Mouse (Mus musculus) neural tube, embryonic 12.5 days (tissue): ENCODE results near the gene Espn. TPM values are rescaled to one million over a fixed set of nuclear protein-coding genes. Genes with fewer than 3 reads are reported as not detected.

Experiments used
- ATAC-seq: fragments of 200-750 bp; cut with Nextera tagmentation; 2 replicates; pipeline ENCODE4 v1.8.0; 2017; ENCODE audit warnings: low read depth, mild to moderate bottlenecking, moderate TSS enrichment, moderate library complexity; ENCODE audit not compliant: low FRiP score
- H3K27ac ChIP-seq: fragments of 300-500 bp; sonication (generic); 2 replicates; pipeline ENCODE4 v1.5.1; 2016
- H3K27me3 ChIP-seq: fragments of 300-500 bp; sonication (generic); replicated peaks from 2 replicates; pipeline ENCODE4 v1.6.1; 2016; ENCODE audit warnings: mild to moderate bottlenecking
- H3K36me3 ChIP-seq: fragments of 300-500 bp; sonication (generic); 2 replicates; pipeline ENCODE4 v1.6.1; 2016; ENCODE audit warnings: mild to moderate bottlenecking
- H3K4me1 ChIP-seq: fragments of 300-500 bp; sonication (generic); 2 replicates; pipeline ENCODE4 v1.6.1; 2016
- H3K4me2 ChIP-seq: fragments of 300-500 bp; sonication (generic); replicated peaks from 2 replicates; pipeline ENCODE4 v1.6.1; 2016; ENCODE audit warnings: mild to moderate bottlenecking
- H3K4me3 ChIP-seq: fragments of 300-500 bp; sonication (generic); 2 replicates; pipeline ENCODE4 v1.5.1; 2016
- H3K9ac ChIP-seq: fragments of 300-500 bp; sonication (generic); 2 replicates; pipeline ENCODE4 v1.6.1; 2016; ENCODE audit warnings: mild to moderate bottlenecking
- H3K9me3 ChIP-seq: fragments of 300-500 bp; sonication (generic); 2 replicates; pipeline ENCODE4 v1.6.1; 2016; ENCODE audit warnings: mild to moderate bottlenecking
- WGBS: fragments of 180-500 bp; shearing (Covaris S2); methylation state at CpG from one replicate; pipeline ENCODE4 v1.1.7; 2016; 5-methylcytosine and 5-hydroxymethylcytosine counted together
- polyA plus RNA-seq: library from polyadenylated mRNA; unstranded; fragments of >200 nt; fragmentation: Nextera tagmentation; extraction: Ambion mirVana; gene quantifications from 2 replicates; pipeline ENCODE4 v1.2.1, GENCODE M21; 2016

Gene Espn
- polyA plus RNA-seq, 1 experiment from 2014 or later, result 0.32 TPM

GRCm38 (mm10) chr4:152128784-152129183 lies 23.4 kb downstream of the Espn start:
- H3K9ac ChIP-seq, result no peak overlapping the region
- H3K9me3 ChIP-seq, result no peaks in the 10 kb centered on the region
- H3K27ac ChIP-seq, result no peak overlapping the region
- H3K27me3 ChIP-seq, result peaks cover 100% of the 10 kb centered on the region
- no peak overlapping the region for H3K4me3 ChIP-seq
- no peaks in the 10 kb centered on the region for H3K36me3 ChIP-seq
- H3K4me2 ChIP-seq, result no peak overlapping the region
- WGBS, result 45% methylated on average over 5 of the region's 5 CpGs
- H3K4me1 ChIP-seq, result peaks cover 38% of the 10 kb centered on the region
- no peak for ATAC-seq

GRCm38 (mm10) chr4:152127884-152128283 lies 24.3 kb downstream of the Espn start:
- Histone ChIP-seq H3K4me1 (peaks cover 38% of the 10 kb centered on the region), H3K4me3 (no peak overlapping the region), H3K36me3 (no peaks in the 10 kb centered on the region), H3K27ac (no peak overlapping the region), H3K9ac (no peak overlapping the region), H3K27me3 (peaks cover 100% of the 10 kb centered on the region), H3K9me3 (no peaks in the 10 kb centered on the region), H3K4me2 (no peak overlapping the region)
- 76% methylated on average over 11 of the region's 11 CpGs for WGBS
- ATAC-seq, result no peak

- H3K4me3 ChIP-seq, result peak overlapping the region; percentile 25
- peaks cover 99% of the 10 kb centered on the region for H3K27me3 ChIP-seq
- WGBS, result 2% methylated on average over 65 of the region's 65 CpGs
- H3K4me2 ChIP-seq, result peak overlapping the region; percentile 50
- H3K27ac ChIP-seq, result no peak overlapping the region
- H3K9me3 ChIP-seq, result no peaks in the 10 kb centered on the region
- no peaks in the 10 kb centered on the region for H3K36me3 ChIP-seq
- H3K4me1 ChIP-seq, result peaks cover 27% of the 10 kb centered on the region
- no peak overlapping the region for H3K9ac ChIP-seq
- ATAC-seq, result no peak
Measured at GRCm38 (mm10) chr4:152126026-152126920, 25.9 kb downstream of the Espn start.

DNA sequence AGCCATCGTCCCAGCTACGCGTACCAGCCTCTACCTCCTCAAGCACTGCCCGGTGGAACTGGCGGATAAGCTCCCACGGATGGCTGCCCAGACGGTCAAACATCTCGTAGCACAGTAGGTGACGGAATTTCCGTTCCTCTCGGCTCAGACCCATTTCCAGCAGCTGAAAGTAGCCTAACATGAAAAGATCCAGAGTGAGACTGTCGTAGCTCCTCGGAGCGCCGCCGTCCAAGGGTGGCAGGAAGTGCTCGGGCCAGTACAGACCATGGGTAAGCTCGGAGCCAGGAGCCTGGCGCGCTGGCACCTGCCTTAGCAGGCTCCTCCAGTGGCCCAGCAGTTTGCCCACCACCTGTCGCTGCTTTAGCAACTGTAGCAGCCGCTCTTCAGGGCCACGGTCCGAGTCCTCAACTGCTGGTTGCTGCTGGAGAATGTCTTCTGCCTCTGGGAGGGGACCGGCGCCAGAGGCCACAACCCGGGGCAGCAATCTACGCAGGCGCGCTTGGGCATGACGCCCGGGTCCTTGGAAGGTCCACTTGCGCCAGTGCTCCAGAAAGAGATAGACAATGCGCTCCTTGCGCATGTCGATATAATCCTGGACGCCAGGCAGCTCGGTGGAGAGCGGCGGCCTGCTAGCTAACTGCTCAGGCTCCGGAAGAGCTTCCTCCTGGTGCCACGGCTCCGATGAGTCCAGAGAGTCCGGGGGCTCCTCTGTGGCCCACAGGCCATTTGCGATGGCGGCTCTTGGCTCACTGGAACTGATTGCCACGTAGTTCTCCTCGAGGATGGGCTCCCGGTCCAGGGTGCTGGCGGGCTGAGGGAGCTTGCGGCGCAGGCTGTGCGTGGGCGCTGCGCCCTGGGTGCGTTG lies 26.8 kb downstream of the Espn start:
- no peak for ATAC-seq
- Histone ChIP-seq H3K4me3 (peak overlapping the region; percentile 25), H3K4me2 (peak overlapping the region; percentile 50), H3K27me3 (peaks cover 99% of the 10 kb centered on the region), H3K9ac (no peak overlapping the region), H3K36me3 (no peaks in the 10 kb centered on the region), H3K9me3 (no peaks in the 10 kb centered on the region), H3K4me1 (peaks cover 27% of the 10 kb centered on the region), H3K27ac (no peak overlapping the region)
- WGBS, result 2% methylated on average over 56 of the region's 56 CpGs

DNA sequence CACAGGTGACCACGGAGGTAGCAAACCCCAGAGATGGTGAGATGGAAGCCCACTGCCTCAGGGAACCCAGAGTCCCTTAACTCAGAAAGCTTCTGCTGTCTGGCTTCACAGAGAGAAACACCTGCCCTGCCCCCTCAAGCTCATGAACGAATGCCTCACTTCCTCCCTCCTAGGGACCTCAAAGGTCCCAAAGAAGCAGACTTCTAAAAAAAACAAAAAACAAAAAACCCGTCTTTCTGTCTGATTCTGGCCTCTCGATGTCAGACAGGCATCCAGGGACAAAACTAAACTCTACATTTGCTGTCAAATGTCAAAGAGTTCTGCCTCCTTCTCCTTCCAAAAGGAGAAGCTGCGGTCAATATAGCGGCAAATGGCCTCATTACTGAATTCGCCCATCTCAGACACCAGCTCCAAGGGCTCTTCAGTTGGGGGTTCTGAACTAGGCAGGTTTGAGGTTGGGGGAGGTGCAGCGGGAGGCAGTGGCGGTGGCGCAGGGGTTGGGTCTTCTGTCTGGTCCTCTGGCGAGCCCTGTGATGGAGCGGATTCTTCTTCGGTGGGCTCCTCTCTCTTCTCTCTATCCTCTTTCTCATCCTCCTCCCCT lies 27.7 kb downstream of the Espn start:
- H3K4me3 ChIP-seq, result no peak overlapping the region
- no peak overlapping the region for H3K27ac ChIP-seq
- no peaks in the 10 kb centered on the region for H3K36me3 ChIP-seq
- H3K4me1 ChIP-seq, result peaks cover 36% of the 10 kb centered on the region
- ATAC-seq, result no peak
- H3K27me3 ChIP-seq, result peaks cover 99% of the 10 kb centered on the region
- H3K9ac ChIP-seq, result no peak overlapping the region
- WGBS, result 8% methylated on average over 13 of the region's 13 CpGs
- H3K4me2 ChIP-seq, result no peak overlapping the region
- H3K9me3 ChIP-seq, result no peaks in the 10 kb centered on the region

GRCm38 (mm10) chr4:152121183-152121505 lies 31.0 kb downstream of the Espn start:
- no peak overlapping the region for H3K27ac ChIP-seq
- H3K27me3 ChIP-seq, result peaks cover 99% of the 10 kb centered on the region
- WGBS, result under 1% methylated on average over 12 of the region's 12 CpGs
- no peak for ATAC-seq
- peak overlapping the region; percentile 45 for H3K4me2 ChIP-seq
- H3K4me3 ChIP-seq, result no peak overlapping the region
- no peak overlapping the region for H3K9ac ChIP-seq
- peaks cover 37% of the 10 kb centered on the region for H3K4me1 ChIP-seq
- H3K36me3 ChIP-seq, result no peaks in the 10 kb centered on the region
- H3K9me3 ChIP-seq, result no peaks in the 10 kb centered on the region

GRCm38 (mm10) chr4:152120311-152121182 lies 31.6 kb downstream of the Espn start:
- Histone ChIP-seq H3K4me1 (peaks cover 37% of the 10 kb centered on the region), H3K27me3 (peaks cover 99% of the 10 kb centered on the region), H3K9ac (no peak overlapping the region), H3K4me3 (peak overlapping the region; percentile 15; the same call in 1 of the 2 replicates), H3K36me3 (no peaks in the 10 kb centered on the region), H3K4me2 (peak overlapping the region; percentile 45), H3K9me3 (no peaks in the 10 kb centered on the region), H3K27ac (no peak overlapping the region)
- 1% methylated on average over 31 of the region's 31 CpGs for WGBS
- no peak for ATAC-seq

GRCm38 (mm10) chr4:152119396-152120292 lies 32.5 kb downstream of the Espn start:
- H3K4me3 ChIP-seq, result 0 out of 2 replicates have a peak overlapping the region, but pooled peaks have one; percentile 11
- ATAC-seq, result no peak
- WGBS, result 3% methylated on average over 39 of the region's 39 CpGs
- H3K36me3 ChIP-seq, result no peaks in the 10 kb centered on the region
- H3K9ac ChIP-seq, result no peak overlapping the region
- peaks cover 99% of the 10 kb centered on the region for H3K27me3 ChIP-seq
- H3K4me2 ChIP-seq, result peak overlapping the region; percentile 45
- no peaks in the 10 kb centered on the region for H3K9me3 ChIP-seq
- H3K27ac ChIP-seq, result no peak overlapping the region
- H3K4me1 ChIP-seq, result peaks cover 31% of the 10 kb centered on the region

GRCm38 (mm10) chr4:152117538-152117937 lies 34.6 kb downstream of the Espn start:
- H3K27ac ChIP-seq, result no peak overlapping the region
- peaks cover 31% of the 10 kb centered on the region for H3K4me1 ChIP-seq
- no peak overlapping the region for H3K4me3 ChIP-seq
- H3K4me2 ChIP-seq, result no peak overlapping the region
- H3K9ac ChIP-seq, result no peak overlapping the region
- peaks cover 11% of the 10 kb centered on the region; the same call in 1 of the 2 replicates for H3K36me3 ChIP-seq
- WGBS, result 73% methylated on average over 9 of the region's 9 CpGs
- no peaks in the 10 kb centered on the region for H3K9me3 ChIP-seq
- H3K27me3 ChIP-seq, result peaks cover 93% of the 10 kb centered on the region
- ATAC-seq, result no peak

DNA sequence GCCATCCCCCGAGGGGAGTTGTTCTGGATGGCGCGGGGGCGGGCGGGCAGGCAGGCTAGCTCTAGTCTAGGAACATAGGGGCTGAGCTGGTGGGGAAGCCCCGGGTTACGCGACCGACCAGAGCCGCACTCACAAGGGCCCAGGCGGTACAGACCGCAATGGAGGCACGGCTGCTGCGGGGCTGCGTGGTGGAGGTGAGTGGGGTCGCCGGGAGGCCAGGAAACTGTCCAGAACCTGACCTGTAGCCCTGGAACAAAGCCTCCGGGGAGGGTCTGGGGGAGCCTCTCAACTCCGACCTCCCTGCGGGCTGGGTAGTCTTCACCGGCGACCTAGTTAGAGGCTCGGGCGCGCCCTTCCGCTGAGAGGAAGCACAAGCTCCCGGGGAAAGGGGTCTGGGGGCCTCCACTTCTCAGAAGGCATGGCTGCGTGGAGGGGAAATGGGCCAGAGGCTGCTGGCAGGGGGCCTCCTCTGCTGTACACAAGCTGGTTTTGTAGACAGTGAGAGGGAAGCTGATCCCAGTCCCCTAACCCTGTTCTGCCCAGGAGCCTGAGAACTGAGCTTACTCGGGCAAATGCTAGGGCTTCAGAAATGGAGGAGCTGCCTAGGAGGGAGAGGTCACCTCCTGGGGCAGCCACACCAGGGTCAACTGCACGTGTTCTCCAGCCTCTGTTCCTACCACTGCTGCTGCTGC lies 36.1 kb downstream of the Espn start, which contains the start of gene Tnfrsf25:
Gene Tnfrsf25, plus strand, starts transcription at position 14 of the 692 bp plus-strand sequence.
- ATAC-seq, result no peak
- peaks cover 17% of the 10 kb centered on the region; the same call in 1 of the 2 replicates for H3K36me3 ChIP-seq
- 3% methylated on average over 30 of the region's 30 CpGs for WGBS
- peak within 1 kb of the TSS; percentile 24 for H3K4me2 ChIP-seq
- H3K4me3 ChIP-seq, result peak within 1 kb of the TSS; percentile 13; the same call in 1 of the 2 replicates
- H3K9ac ChIP-seq, result no peak within 1 kb of the TSS
- H3K27me3 ChIP-seq, result peaks cover 78% of the 10 kb centered on the region
- peaks cover 29% of the 10 kb centered on the region for H3K4me1 ChIP-seq
- no peak within 1 kb of the TSS for H3K27ac ChIP-seq
- H3K9me3 ChIP-seq, result no peaks in the 10 kb centered on the region
